Comparison of ENCODE assay signal across 19 mouse cellular contexts in the genomic region with DNA sequence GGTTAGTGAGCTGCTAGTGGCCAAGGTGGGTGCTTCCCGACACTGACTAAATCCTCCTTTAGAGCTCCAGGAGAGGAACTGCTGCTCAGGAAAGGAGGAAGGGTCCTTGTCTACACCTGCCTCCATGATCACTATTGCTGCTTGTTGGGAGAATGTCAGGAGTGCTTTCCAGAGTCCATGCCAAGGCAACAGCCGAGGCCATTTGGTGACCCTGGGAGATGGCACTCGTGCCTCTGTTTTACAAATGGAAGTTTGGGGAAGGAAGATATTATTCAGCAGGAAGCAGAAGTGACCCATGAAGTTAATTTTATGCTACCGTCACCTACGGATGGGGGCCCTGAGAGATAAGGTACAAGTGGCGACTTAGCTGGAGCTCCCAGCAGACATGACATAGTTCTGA. TPM values are rescaled to one million over a fixed set of nuclear protein-coding genes. Genes with fewer than 3 reads are reported as not detected.
"Had no signal": no experiment of that assay in that cellular context is flagged by ENCODE, and none has a peak within 500 bp of the region (broad histone marks: within the 10 kb centered on the region; RNA-seq: fewer than 3 reads in every experiment).

No protein-coding gene starts in this region.

- H3K9me3 ChIP-seq: limb, embryonic 15.5 days; liver, embryonic 15.5 days; midbrain, embryonic 10.5 days; neural tube, embryonic 15.5 days had no signal

- H3K4me2 ChIP-seq: limb, embryonic 15.5 days; liver, embryonic 15.5 days; lung, embryonic 14.5 days; neural tube, embryonic 15.5 days had no signal

- H3K27me3 ChIP-seq: limb, embryonic 15.5 days; liver, embryonic 15.5 days; neural tube, embryonic 15.5 days had no signal

- H3K27ac ChIP-seq: limb, embryonic 15.5 days; liver, embryonic 15.5 days; neural tube, embryonic 15.5 days had no signal

- H3K36me3 ChIP-seq: limb, embryonic 15.5 days; liver, embryonic 15.5 days; midbrain, embryonic 10.5 days; neural tube, embryonic 15.5 days had no signal

- H3K9ac ChIP-seq: limb, embryonic 15.5 days; liver, embryonic 15.5 days; lung, embryonic 14.5 days; neural tube, embryonic 15.5 days had no signal

- DNase-seq: kidney, postnatal 36 days; layer of hippocampus, adult 9-11 months; layer of hippocampus, postnatal 36 days; midbrain, embryonic 14.5 days; right cerebral cortex, adult 18-20 months; right cerebral cortex, postnatal 25 days; thymus, adult 18-20 months; thymus, postnatal 14 days had no signal

- H3K4me3 ChIP-seq: limb, embryonic 15.5 days; liver, embryonic 15.5 days; midbrain, embryonic 10.5 days; myocyte; neural tube, embryonic 15.5 days had no signal

- H3K4me1 ChIP-seq: limb, embryonic 15.5 days; neural tube, embryonic 15.5 days had no signal

RNA-seq across cellular contexts. Expression of gene Gucy2d, which starts 57.4 kb away (rescaled TPM):
- total RNA-seq: layer of hippocampus, adult 18-20 months; layer of hippocampus, postnatal 36 days; left cerebral cortex, postnatal 25 days; megakaryocyte, adult 5-6 weeks had no signal
- polyA plus RNA-seq: limb, embryonic 11.5 days; limb, embryonic 15.5 days; liver, embryonic 15.5 days; lung, embryonic 14.5 days; midbrain, embryonic 10.5 days; midbrain, embryonic 14.5 days; myocyte; neural tube, embryonic 11.5 days had no signal
